Mouse (Mus musculus): ENCODE measurements around the gene Ggta1.

GRCm38 (mm10) chr2:35507191-35507511 lies 44.1 kb upstream of the Ggta1 start:
- TF ChIP-seq CTCF (IDR thresholded peaks at IDR 0.05; ENCODE audit: borderline replicate concordance, extremely low read depth, insufficient read depth, insufficient read length): no peak
- no peak for TF ChIP-seq POLR2A (IDR thresholded peaks at IDR 0.05; ENCODE audit: borderline replicate concordance, extremely low read depth, insufficient read depth, insufficient read length, poor library complexity, severe bottlenecking)

Data from brain, embryonic 14.5 days (tissue).